Mouse (Mus musculus) heart, postnatal 0 days (tissue): ENCODE results near the gene Pagr1a.

ENCODE experiments used
- CTCF ChIP-seq: IDR thresholded peaks from 2 replicates; pipeline ENCODE4 v1.5.1; 2016; ENCODE audit warnings: antibody characterized with exemption, control low read depth, low read depth
- EP300 ChIP-seq: IDR thresholded peaks from 2 replicates; pipeline ENCODE4 v1.6.1; 2016; ENCODE audit warnings: antibody characterized with exemption, low read depth

DNA sequence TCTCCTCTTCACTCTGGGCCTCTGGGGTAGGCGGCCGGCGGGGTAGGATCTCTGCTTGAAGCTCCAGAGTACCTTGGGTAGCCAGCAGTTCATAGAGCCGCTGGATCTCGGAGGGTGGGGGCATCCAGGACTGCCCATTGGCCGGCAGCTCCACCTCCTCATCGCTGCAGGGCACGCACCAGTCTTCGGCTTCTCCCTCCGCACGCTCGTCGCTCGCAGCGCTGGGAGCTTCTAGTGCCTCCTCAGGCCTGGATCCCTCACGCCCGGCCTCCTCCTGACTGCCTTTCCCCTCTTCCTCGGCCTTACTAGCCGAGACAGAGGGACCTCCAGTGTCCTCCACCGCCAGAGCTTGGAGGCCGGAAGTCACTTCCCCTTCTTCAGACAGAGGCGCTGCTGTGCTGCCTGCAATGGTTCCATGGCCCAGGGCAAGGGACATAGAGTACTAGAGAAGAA lies 640 bp downstream of the Pagr1a start:
- TF ChIP-seq CTCF (no peak), EP300 (no peak)
